Mouse (Mus musculus): ENCODE results near the gene Ttc36. TPM values are rescaled to one million over a fixed set of nuclear protein-coding genes. Genes with fewer than 3 reads are reported as not detected.
A peak's percentile ranks its signal among the peaks of the same experiment; 100 is the strongest.
"Not testable (repeated sequence)": the region's sequence is repeated elsewhere in the genome, so short reads cannot be mapped to it uniquely, and the experiment has no call there.

Gene Ttc36
- total RNA-seq, 2 experiments from 2014 or later, result 1.2 to 4.1 TPM

DNA sequence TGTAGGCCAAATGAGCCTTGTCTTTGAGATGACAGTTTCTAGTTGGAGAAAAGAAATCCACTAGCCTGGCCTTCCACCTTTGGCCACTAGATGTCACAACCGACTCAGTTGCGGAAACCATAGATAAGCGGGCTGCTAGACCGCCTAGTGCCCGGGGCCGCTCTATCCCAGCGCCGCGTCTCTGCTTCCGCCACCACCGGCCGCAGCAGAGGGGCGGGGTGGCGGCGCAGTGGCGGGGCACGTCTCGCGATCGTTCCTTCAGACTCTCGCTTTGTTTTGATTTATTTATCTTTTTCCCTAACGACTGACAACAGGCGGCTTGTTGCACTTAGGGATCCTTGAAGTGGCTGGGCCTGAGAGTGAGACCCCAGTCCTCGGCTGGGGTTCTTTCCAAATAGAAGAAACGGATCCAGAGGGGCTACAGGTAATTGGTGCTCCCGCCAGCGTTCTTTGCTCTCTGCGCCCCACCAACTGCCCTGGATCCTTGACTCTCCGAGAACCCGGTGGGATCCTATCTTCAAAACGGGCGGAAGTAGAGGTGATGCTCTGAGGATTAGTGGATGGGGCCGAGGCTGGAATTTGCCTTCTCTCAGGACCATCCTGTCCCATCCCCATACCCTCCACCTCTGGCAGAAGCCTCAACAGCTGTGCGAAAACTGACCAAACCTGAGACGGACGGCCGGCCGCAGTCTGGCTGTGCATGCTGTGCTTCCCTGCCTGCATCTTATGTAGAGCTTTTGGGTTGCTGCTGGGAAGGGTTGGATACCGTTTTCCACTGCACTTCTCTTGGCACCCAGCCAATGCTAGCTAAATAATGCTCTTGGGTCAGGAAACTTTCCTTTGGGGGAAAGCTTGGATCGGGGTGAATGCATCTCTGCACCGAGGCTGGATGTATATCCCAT is 29.9 kb downstream of the Ttc36 start:
- peak; percentile 94 to 97 for DNase-seq

DNA sequence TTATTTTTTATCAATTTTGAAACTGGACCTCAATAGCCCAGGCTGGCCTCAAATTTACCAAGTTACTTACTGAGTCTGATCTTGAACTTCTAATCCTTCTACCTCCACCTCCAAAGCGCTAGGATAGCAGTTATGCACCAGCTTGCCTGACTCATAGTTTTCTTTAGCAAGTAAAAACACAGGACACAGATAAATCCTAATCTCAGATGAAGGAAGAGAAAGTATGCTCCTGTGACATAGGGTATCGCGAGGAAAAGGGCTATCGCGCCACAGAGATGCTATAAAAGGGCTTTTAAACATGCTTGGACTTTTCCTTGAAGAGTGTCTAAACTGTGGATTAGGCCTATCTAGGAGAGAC is 30.5 kb downstream of the Ttc36 start:
- DNase-seq, result no peak

DNA sequence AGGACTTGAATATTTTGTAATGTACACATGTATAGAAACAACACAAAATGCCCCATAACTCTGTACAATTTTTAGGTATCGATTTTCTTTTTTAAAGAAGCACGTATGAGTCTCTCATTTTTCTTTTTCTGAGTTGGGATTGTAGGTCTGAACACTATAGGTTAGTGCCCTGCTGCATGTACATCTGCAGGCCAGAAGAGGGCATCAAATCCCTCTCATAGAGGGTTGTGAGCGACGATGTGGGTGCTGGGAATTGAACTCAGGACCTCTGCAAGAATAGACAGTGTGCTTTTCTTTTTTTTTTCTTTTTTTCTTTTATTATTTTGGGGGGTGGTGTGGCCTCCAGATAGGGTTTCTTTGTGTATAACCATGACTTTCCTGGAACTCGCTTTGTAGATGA is 31.5 kb downstream of the Ttc36 start:
- no peak for DNase-seq

DNA sequence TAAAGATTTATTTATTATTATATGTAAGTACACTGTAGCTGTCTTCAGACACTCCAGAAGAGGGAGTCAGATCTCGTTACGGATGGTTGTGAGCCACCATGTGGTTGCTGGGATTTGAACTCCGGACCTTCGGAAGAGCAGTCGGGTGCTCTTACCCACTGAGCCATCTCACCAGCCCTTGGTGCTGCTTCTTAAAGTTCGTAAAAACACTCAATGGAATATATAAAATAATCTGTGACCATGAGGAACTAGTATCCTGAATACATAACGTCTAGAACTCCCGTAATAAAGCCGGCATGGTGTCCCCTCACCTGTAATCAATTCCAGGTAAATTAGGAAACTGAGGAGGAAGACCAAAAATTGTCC is 34.9 kb downstream of the Ttc36 start:
- not testable (repeated sequence) for DNase-seq

DNA sequence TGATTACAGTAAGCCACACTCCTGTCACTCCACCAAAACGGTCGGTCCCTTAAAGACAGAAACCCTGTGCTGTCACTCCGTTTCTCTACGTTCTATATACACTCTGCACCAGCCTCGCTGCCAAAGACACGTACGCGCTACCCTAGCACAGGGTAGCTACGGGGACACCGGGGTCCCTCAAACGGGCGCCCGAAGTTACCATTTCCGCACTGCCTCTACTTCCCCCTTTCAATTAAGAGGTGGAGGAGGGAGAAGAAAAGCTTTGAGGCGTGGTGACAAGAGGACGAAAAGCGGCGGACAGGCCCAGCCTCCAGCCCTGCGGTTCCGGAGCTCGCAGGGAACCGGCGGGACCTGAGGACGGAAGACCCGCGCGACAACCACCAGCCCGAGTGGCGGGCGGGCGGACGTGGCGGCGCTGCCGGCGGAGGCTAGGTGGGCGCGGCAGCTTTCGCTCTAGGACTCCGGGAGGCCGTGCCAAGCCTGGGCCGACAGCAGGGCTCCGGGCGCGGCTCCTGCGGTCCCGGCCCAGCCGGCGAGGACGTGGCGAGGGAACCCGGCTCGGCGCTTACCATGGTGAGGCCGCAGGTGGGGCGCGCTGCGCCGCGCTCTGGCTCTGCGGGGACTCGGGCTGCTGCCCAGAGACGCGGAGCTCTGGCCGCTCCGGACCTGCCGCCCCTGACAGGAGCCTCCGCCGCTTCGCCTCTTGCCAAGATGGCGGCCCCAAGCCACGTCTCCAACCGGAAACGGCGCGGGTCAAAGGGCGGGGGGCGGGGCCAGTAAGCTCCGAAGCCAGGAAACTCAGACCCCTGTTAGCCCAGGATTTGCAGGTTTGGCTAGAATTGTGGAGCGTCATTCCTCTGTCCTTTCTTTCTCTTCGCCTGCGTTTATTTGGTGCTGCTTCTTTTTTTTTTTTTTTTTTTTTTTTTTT is 35.5 kb downstream of the Ttc36 start, which contains the start of the genes Arcn1 and Ift46:
TSS of gene Arcn1 (minus strand) at position 745 of the 928 bp plus-strand sequence.
TSS of gene Ift46 (plus strand) at position 808 of the 928 bp plus-strand sequence.
- peak; percentile 87 for DNase-seq

DNA sequence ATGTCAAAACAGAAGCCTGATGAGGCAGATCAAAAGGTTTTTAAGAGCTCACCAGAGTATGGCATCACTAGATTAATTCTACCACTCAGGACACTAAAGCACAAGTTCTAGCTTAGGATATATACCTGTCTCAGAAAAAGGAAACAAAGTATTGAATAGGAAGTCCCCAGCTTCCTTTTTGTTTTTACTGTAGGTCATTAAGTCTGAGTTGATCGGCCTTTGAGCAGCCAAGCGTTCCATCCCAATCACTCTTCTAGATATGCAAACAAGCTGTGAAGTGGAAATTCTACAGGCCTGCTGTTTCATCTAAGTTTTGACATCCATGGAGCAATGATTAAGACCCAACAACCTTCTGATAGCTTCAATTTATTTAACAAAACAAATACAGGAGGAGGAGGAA is 42.0 kb downstream of the Ttc36 start:
- DNase-seq, result no peak

Other genes starting within 250 kb of the Ttc36 start
- not detected for gene Cxcr5, start 241.2 kb downstream of the Ttc36 start, total RNA-seq (2021)
- gene Ddx6, start 198.2 kb downstream of the Ttc36 start, total RNA-seq (2021), result 100 to 1,000 TPM; 134 to 149 TPM
- not detected for gene Treh, start 129.8 kb downstream of the Ttc36 start, total RNA-seq (2021)
- gene Phldb1, start 67.9 kb downstream of the Ttc36 start, total RNA-seq (2021), result 10 to 100 TPM; 41.2 to 48.9 TPM
- 100 to 1,000 TPM; 173 to 185 TPM for gene Arcn1, start 35.2 kb downstream of the Ttc36 start, total RNA-seq (2021)
- gene Ift46, start 35.2 kb downstream of the Ttc36 start, total RNA-seq (2021), result 10 to 100 TPM; 68.9 to 97.6 TPM
- gene Tmem25, start 3.8 kb downstream of the Ttc36 start, total RNA-seq (2021), result 1 to 10 TPM; 2.2 to 8.8 TPM
- 10 to 100 TPM; 31.9 to 38.3 TPM for gene Kmt2a, start 78.2 kb upstream of the Ttc36 start, total RNA-seq (2021)
- 100 to 1,000 TPM; 605 to 637 TPM for gene Atp5l, start 117.7 kb upstream of the Ttc36 start, total RNA-seq (2021)
- 100 to 1,000 TPM in 1 of 2 experiments, 10 to 100 TPM in 1; 97.9 to 105 TPM for gene Ube4a, start 162.5 kb upstream of the Ttc36 start, total RNA-seq (2021)
- gene Cd3g, start 177.4 kb upstream of the Ttc36 start, total RNA-seq (2021), result under 1 TPM in 1 of 2 experiments, not detected in 1; 0.30 TPM
- 1 to 10 TPM in 1 of 2 experiments, not detected in 1; 1.5 TPM for gene Cd3d, start 178.7 kb upstream of the Ttc36 start, total RNA-seq (2021)
- under 1 TPM in 1 of 2 experiments, not detected in 1; 0.60 TPM for gene Cd3e, start 206.6 kb upstream of the Ttc36 start, total RNA-seq (2021)
- gene Mpzl2, start 236.7 kb upstream of the Ttc36 start, total RNA-seq (2021), result 10 to 100 TPM in 1 of 2 experiments, 1 to 10 TPM in 1; 8.3 to 10.4 TPM

All from adrenal gland, postnatal 36 days (tissue).